ENCODE assay signal across 13 mouse cellular contexts in the genomic region with DNA sequence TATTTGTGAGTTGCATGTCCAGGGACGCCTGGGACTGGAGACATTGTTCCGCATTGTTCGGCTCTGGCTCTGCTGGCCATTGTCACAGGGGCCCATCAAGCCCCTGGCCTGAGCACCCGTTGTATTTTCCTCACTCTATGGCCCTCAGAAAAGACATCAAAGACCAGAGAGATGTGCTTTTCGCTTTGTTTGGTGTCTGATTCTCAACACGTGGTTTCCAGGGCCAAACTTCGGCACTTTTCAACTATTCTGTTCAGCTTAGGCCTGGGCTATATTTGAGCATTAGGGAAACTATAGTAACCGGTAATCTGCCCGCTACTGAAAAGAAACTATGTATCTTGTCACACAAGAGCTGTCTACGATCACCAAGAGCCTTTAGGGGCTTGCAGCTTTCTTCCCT.
"Had no signal": no experiment of that assay in that cellular context is flagged by ENCODE, and none has a peak within 500 bp of the region (broad histone marks: within the 10 kb centered on the region; RNA-seq: fewer than 3 reads in every experiment).

No protein-coding gene starts in this region.

- H3K9ac ChIP-seq: limb, embryonic 13.5 days; liver, embryonic 14.5 days; neural tube, embryonic 13.5 days; stomach, embryonic 15.5 days had no signal

- H3K4me3 ChIP-seq: layer of hippocampus, adult 2 months; limb, embryonic 13.5 days; neural tube, embryonic 13.5 days; stomach, embryonic 15.5 days had no signal

- DNase-seq: kidney, adult 11 months; kidney, postnatal 10 days; kidney, postnatal 4 days; left cerebral cortex, postnatal 4 days; lung, adult 18-20 months; lung, postnatal 36 days; right cerebral cortex, postnatal 14 days; thymus, postnatal 4 days had no signal

- H3K4me2 ChIP-seq: limb, embryonic 13.5 days; neural tube, embryonic 13.5 days; stomach, embryonic 15.5 days had no signal

- H3K4me1 ChIP-seq: stomach, embryonic 15.5 days had no signal

- H3K9me3 ChIP-seq: limb, embryonic 13.5 days; stomach, embryonic 15.5 days had no signal

- H3K36me3 ChIP-seq: limb, embryonic 13.5 days; neural tube, embryonic 13.5 days; stomach, embryonic 15.5 days had no signal

- H3K27ac ChIP-seq: layer of hippocampus, adult 2 months; limb, embryonic 13.5 days; liver, embryonic 14.5 days; neural tube, embryonic 13.5 days; stomach, embryonic 15.5 days had no signal
